Mouse (Mus musculus): ENCODE results near the gene Kif9.

DNA sequence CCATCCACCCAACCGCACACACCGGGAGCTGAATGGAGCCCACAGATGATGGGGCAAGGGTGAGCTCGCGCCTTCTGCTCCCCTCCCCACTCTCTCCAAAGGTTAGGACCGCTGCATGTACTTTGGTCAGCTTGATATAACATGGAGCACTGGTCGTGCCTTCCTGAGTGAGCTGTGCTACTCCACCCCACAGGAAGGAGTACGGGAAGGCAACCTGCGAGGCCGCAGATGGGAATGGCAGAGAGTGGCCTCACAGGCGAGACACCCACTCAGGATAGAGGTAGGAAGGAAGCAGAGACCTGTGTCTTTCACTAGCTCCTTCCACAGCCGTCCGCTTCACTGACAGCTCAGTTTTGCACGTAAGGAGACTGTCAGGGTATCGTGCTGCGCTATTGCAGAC is 28.4 kb upstream of the Kif9 start:
- TF ChIP-seq GATA1 (IDR thresholded peaks at IDR 0.05; ENCODE audit: low read length) (no peak), TAL1 (IDR thresholded peaks at IDR 0.05; ENCODE audit: low read length) (no peak)

All from erythroblast, embryonic 14.5 days (primary cell).